Mouse (Mus musculus) G1E (cell line): Measurements from ENCODE around the gene Hbq1a.

Experiments used
- CTCF ChIP-seq: IDR thresholded peaks from 2 replicates; pipeline ENCODE4 v1.5.1; 2012; ENCODE audit warnings: low read depth, low read length, inconsistent platforms, mixed read lengths
- GATA1 ChIP-seq: IDR thresholded peaks from 2 replicates; pipeline ENCODE4 v1.6.1; 2012; ENCODE audit warnings: borderline replicate concordance, low read length, inconsistent platforms, mixed read lengths

DNA sequence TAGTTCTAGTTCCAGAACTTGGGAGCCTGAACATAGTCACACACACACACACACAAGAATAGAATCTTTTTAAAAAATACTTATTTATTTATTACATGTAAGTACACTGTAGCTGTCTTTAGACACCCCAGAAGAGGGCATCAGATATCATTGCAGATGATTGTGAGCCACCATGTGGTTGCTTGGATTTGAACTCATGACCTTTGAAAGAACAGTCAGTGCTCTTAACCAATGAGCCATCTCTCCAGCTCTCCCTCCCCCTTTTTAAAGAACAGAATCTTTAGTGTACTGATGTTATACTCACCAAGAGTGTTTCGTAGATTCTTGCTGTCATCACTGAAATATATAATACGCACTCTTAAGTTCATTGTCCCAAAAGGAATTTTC, 1.3 kb upstream of the Hbq1a start:
- TF ChIP-seq CTCF (no peak), GATA1 (no peak)
